Mouse (Mus musculus) embryonic facial prominence, embryonic 14.5 days (tissue): ENCODE measurements around the gene Hoxd13. TPM values are rescaled to one million over a fixed set of nuclear protein-coding genes. Genes with fewer than 3 reads are reported as not detected.

ENCODE experiments used
- ATAC-seq: fragments of 200-750 bp; cut with Nextera tagmentation; 2 replicates; pipeline ENCODE4 v1.8.0; 2017; ENCODE audit warnings: low read depth, moderate number of reproducible peaks, moderate TSS enrichment
- DNase-seq: peaks from one replicate; pipeline ENCODE4 v3.0.0-alpha.2; 2015; ENCODE audit warnings: low spot score
- H3K27ac ChIP-seq: fragments of 300-500 bp; sonication (generic); replicated peaks from 2 replicates; pipeline ENCODE4 v1.5.1; 2014; ENCODE audit warnings: low read depth, mild to moderate bottlenecking, low read length, moderate library complexity
- H3K27me3 ChIP-seq: fragments of 300-500 bp; sonication (generic); replicated peaks from 2 replicates; pipeline ENCODE4 v1.6.1; 2014; ENCODE audit warnings: low read length; ENCODE audit not compliant: control insufficient read depth, insufficient read depth
- H3K36me3 ChIP-seq: fragments of 300-500 bp; sonication (generic); 2 replicates; pipeline ENCODE4 v1.6.1; 2014; ENCODE audit warnings: low read length, mixed read lengths; ENCODE audit not compliant: control insufficient read depth, insufficient read depth
- H3K4me1 ChIP-seq: fragments of 300-500 bp; sonication (generic); 2 replicates; pipeline ENCODE4 v1.6.1; 2014; ENCODE audit warnings: antibody characterized with exemption, low read length; ENCODE audit not compliant: control insufficient read depth, insufficient read depth
- H3K4me2 ChIP-seq: fragments of 300-500 bp; sonication (generic); 2 replicates; pipeline ENCODE4 v1.6.1; 2014; ENCODE audit warnings: low read depth, mild to moderate bottlenecking, low read length, moderate library complexity, mixed read lengths
- H3K4me3 ChIP-seq: fragments of 300-500 bp; sonication (generic); 2 replicates; pipeline ENCODE4 v1.5.1; 2014; ENCODE audit warnings: low read depth, mild to moderate bottlenecking, low read length
- H3K9ac ChIP-seq: fragments of 300-500 bp; sonication (generic); 2 replicates; pipeline ENCODE4 v1.6.1; 2014; ENCODE audit warnings: low read depth, mild to moderate bottlenecking, low read length, moderate library complexity, mixed read lengths
- H3K9me3 ChIP-seq: fragments of 300-500 bp; sonication (generic); 2 replicates; pipeline ENCODE4 v1.6.1; 2016; ENCODE audit warnings: low read length; ENCODE audit not compliant: control insufficient read depth
- WGBS: fragments of 180-500 bp; shearing (Covaris S2); extraction: QIAGEN DNeasy Blood & Tissue Kit; methylation state at CpG from one replicate; pipeline ENCODE4 v1.1.7; 2014; 5-methylcytosine and 5-hydroxymethylcytosine counted together
- polyA plus RNA-seq: library from polyadenylated mRNA; unstranded; fragments of >200 nt; fragmentation: Nextera tagmentation; extraction: Ambion mirVana; gene quantifications from 2 replicates; pipeline ENCODE4 v1.2.1, GENCODE M21; 2014

Gene Hoxd13
- polyA plus RNA-seq, 1 experiment from 2014 or later, result not detected

DNA sequence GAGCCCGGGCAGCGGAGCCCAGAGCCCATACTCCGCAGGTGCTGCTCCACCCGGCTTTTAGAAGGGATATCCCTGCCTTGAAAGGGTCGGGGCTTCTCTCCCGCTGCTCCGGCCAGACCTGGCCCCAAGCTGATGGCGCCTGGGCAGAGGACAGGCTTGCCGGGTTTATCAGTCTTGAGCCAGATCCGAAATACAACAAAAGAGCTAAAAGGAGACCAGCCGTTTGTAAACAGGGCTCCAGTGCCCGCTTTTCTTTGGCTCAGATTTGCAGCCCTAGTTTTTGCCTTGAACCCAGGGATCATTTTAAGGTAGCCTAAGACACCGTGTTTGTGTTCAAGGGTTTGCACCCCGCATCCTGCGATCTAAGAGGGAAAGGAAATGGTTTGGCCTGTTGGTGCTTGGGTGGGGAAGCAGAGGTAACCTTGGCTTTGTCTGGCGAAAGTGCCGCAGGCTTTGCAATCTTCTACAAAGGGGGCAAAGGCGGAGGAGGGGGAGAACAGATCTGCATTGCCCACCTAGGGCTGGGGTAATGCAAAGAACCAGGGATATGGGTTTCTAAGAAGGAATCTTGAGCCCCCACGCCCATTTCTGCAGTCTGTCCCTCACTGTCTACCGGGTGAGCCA, 24.8 kb downstream of the Hoxd13 start:
- Histone ChIP-seq H3K4me2 (no peak overlapping the region), H3K4me3 (no peak overlapping the region; the same call in 1 of the 2 replicates), H3K4me1 (peaks cover under 1% of the 10 kb centered on the region), H3K9ac (no peak overlapping the region), H3K27ac (no peak overlapping the region), H3K36me3 (no peaks in the 10 kb centered on the region), H3K9me3 (no peaks in the 10 kb centered on the region), H3K27me3 (peaks cover 98% of the 10 kb centered on the region)
- 3% methylated on average over 17 of the region's 20 CpGs for WGBS
- no peak for ATAC-seq
- DNase-seq, result no peak

GRCm38 (mm10) chr2:74693432-74693827, 25.3 kb downstream of the Hoxd13 start:
- H3K27me3 ChIP-seq, result peaks cover 98% of the 10 kb centered on the region

DNA sequence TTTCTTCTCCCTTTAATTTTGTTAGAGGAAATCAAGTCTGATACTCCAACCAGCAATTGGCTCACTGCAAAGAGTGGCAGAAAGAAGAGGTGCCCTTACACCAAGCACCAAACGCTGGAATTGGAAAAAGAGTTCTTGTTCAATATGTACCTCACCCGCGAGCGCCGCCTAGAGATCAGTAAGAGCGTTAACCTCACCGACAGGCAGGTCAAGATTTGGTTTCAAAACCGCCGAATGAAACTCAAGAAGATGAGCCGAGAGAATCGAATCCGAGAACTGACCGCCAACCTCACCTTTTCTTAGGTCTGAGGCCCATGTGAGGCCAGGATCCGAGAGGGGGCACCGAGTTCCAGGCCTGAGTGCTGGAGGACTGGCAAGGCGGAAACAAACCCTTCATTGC, 26.0 kb downstream of the Hoxd13 start:
- whole genome bisulfite sequencing, result 3% methylated on average over 16 of the region's 16 CpGs
- Histone ChIP-seq H3K9ac (no peak overlapping the region), H3K4me3 (no peak overlapping the region), H3K27ac (no peak overlapping the region), H3K9me3 (no peaks in the 10 kb centered on the region), H3K36me3 (no peaks in the 10 kb centered on the region), H3K27me3 (peaks cover 98% of the 10 kb centered on the region), H3K4me1 (peaks cover 6% of the 10 kb centered on the region), H3K4me2 (no peak overlapping the region)
- no peak for DNase-seq
- ATAC-seq, result no peak

More at GRCm38 (mm10) chr2:74693432-74693827, 25.3 kb downstream of the Hoxd13 start:
- H3K36me3 ChIP-seq, result no peaks in the 10 kb centered on the region
- peaks cover 5% of the 10 kb centered on the region for H3K4me1 ChIP-seq
- H3K4me2 ChIP-seq, result no peak overlapping the region
- H3K9ac ChIP-seq, result no peak overlapping the region
- no peak overlapping the region for H3K27ac ChIP-seq
- ATAC-seq, result no peak
- no peak for DNase-seq
- WGBS, result 13% methylated on average over 4 of the region's 4 CpGs
- no peak overlapping the region for H3K4me3 ChIP-seq
- no peaks in the 10 kb centered on the region for H3K9me3 ChIP-seq

DNA sequence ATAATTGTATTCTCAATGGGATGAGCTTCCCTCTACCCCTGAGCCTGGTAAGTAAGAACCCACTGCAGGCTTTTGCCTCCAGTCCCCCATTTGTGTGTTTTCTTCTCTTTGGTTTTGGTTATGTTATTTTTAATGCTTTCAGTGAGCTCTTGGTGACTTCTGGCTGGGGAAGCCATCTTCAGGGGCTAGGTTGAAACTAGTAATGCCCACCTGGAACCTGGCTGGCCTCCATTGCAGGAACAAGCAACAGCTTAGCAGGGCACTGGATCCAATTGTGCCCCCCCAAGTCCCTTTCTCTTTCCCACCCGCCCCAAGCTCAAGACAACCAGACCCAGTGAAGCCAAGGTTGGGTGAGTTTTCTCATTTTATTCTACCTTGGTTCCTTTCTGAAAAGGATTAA, 27.3 kb downstream of the Hoxd13 start:
- no peaks in the 10 kb centered on the region for H3K9me3 ChIP-seq
- peaks cover 6% of the 10 kb centered on the region for H3K4me1 ChIP-seq
- peaks cover 99% of the 10 kb centered on the region for H3K27me3 ChIP-seq
- no peak for ATAC-seq
- DNase-seq, result no peak
- no peak overlapping the region for H3K4me3 ChIP-seq
- H3K4me2 ChIP-seq, result no peak overlapping the region
- no peaks in the 10 kb centered on the region for H3K36me3 ChIP-seq
- H3K27ac ChIP-seq, result no peak overlapping the region
- WGBS, result 7% methylated on average over 1 of the region's 1 CpGs
- no peak overlapping the region for H3K9ac ChIP-seq

- H3K4me2 ChIP-seq, result no peak overlapping the region
- no peak overlapping the region for H3K27ac ChIP-seq
- H3K9ac ChIP-seq, result no peak overlapping the region
- no peaks in the 10 kb centered on the region for H3K36me3 ChIP-seq
- H3K4me3 ChIP-seq, result no peak overlapping the region
- WGBS, result 4% methylated on average over 7 of the region's 7 CpGs
- H3K27me3 ChIP-seq, result peaks cover 100% of the 10 kb centered on the region
- peaks cover 6% of the 10 kb centered on the region for H3K4me1 ChIP-seq
- no peaks in the 10 kb centered on the region for H3K9me3 ChIP-seq
- DNase-seq, result no peak
- no peak for ATAC-seq
These were observed 27.8 kb downstream of the Hoxd13 start for GRCm38 (mm10) chr2:74695813-74696430.

DNA sequence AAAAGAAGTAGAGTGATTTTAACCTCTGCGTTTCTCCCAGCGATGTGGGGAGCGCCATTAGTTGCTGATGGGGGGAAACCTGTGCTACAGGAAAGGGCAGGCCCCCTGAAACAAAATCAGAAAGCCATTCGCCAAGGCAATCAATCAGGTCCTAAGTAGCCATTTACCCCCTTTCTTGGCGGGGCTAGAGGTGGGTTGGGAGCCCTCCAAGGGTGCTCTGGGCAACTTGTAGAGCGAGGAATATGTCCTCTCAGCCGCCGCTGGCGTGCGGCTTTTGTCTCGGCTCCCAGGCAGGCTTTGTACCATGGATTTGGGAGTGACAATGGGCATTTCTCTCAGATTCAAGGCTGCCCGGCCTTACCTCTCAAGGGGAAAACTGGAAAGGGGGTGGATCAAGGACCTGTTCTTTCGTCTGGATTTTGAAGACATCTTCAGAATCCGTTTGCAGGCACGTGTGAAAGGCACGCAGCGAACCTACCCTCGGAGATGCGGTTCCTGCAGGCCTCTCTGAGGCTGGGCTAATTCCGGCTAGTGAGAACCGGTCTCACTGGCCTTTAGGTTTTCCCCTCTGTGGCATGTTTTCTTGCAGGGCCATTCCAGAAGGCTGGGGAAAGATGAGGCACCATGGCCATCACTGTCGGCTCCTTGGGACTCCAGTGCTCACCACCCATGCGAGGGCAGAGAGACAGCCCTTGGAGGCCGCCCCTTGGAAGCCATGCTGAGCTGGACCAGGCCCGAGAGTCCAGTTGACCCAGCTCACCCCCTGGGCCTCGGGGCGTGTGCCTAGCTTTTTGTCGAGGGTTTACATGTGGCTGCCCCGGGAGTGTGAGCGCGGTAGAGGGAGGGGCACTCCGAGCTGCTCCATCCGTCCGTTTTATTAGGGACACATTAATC, 28.6 kb downstream of the Hoxd13 start:
- ATAC-seq (no peak), DNase-seq (no peak)
- Histone ChIP-seq H3K27me3 (peaks cover 100% of the 10 kb centered on the region), H3K9ac (no peak overlapping the region), H3K4me3 (no peak overlapping the region), H3K36me3 (no peaks in the 10 kb centered on the region), H3K4me1 (peaks cover 6% of the 10 kb centered on the region), H3K4me2 (no peak overlapping the region), H3K27ac (no peak overlapping the region), H3K9me3 (no peaks in the 10 kb centered on the region)
- 3% methylated on average over 34 of the region's 34 CpGs for WGBS

DNA sequence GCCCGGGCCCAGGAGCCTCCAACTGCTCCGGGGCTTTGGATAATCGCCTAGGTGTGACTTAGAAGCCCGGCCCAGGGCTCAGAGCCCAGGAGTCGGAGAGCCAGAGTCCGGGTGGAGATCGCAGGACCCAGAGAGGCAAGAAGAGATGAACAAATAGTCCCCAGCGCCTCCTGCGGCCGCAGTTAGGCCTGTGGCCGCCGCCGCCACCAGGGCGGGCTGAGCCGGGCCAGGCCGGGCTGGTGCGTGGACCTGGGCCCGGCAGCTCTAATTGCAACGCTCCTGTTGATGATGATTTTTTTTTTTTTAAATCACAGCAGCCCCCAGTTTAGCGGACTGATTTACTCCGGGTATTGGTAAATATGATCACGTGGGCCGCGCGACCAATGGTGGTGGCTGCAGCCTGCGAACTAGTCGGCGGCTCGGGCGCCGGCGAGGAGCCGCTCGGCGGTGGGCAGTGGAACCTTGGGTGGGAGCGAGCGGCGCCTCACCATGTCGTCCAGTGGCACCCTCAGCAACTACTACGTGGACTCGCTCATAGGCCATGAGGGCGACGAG, 29.5 kb downstream of the Hoxd13 start, which contains the start of gene Hoxd9:
TSS of gene Hoxd9 (plus strand) at position 161 of the 555 bp plus-strand sequence.
- peaks cover 6% of the 10 kb centered on the region for H3K4me1 ChIP-seq
- H3K4me3 ChIP-seq, result peak within 1 kb of the TSS; percentile 37
- ATAC-seq (peak; percentile 54; the same call in 1 of the 2 replicates), DNase-seq (no peak)
- no peaks in the 10 kb centered on the region for H3K9me3 ChIP-seq
- no peaks in the 10 kb centered on the region for H3K36me3 ChIP-seq
- WGBS, result under 1% methylated on average over 38 of the region's 43 CpGs
- peak within 1 kb of the TSS; percentile 30 for H3K9ac ChIP-seq
- peak within 1 kb of the TSS; percentile 53 for H3K4me2 ChIP-seq
- no peak within 1 kb of the TSS for H3K27ac ChIP-seq
- H3K27me3 ChIP-seq, result peaks cover 99% of the 10 kb centered on the region
